Mouse (Mus musculus) right cerebral cortex, adult 2 months (tissue): ENCODE data around the gene Ppp2r2c.
A peak's percentile ranks its signal among the peaks of the same experiment; 100 is the strongest.

ENCODE experiments used
- DNase-seq, 2 experiments: peaks; one replicate each; pipeline ENCODE4 v3.0.0; 2021 to 2022; ENCODE audit warnings: low spot score in 2 of 2

Ppp2r2c gene

DNA sequence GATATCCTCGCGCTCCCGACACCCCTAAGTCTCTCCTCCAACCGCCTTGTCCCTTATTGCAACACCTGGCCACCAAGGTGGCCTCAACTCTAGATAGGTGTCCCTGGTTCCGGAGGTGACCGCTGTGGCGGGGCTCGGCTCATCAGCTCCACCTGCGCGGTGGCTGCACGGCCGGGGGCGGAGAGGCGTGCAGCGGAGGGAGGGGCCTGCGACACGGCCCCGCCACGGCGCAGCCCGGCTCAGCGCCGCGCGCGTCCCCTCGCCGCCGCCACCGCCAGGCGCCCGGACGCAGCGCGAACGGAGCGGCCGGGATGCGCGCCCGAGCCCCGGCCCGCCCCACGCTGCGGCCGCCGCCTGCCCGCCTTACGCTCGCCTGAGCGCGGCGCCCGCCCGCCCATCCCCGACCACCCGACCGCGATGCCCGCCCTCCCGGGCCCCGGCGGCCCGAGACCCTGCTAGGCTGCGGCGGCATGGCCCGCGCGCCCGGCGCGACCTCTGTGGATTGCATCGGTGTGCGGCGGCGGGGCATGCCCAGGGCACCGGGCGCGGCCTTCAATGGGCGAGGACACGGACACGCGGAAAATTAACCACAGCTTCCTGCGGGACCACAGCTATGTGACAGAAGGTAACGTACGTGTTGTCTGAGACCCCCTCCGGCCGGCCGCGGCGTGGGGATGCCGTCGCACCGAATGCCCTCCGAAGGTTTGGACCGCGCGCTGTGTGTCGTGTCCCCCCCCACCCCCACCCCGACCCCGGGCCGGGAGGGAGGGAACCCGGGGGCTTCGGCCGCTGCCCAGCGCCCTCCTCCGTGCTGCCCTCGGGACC lies at the start of gene Ppp2r2c:
Ppp2r2c (plus strand) TSS at position 248 of the 825 bp plus-strand sequence.
- peak in 1 of 2 experiments; percentile 53 for DNase-seq

DNA sequence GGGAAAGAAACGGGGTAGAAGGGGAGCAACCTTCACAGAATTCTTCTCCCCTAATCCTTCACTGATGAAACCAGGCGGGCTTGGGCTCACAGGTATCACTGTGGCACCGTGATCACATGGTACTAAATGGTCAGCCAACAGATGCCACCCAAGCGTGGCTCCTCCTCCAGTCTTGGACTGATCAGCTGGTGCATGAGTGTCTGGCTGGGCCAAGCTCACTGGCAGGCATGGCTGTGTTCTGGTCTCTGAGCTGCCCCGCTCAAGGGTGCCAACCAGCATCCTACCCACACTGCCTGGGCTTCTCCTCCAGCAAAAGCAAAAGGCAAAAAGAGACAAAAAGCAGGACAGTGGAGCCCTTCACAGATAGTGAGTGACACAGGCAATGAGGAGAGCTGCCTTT lies 48.6 kb upstream of the Ppp2r2c start:
- no peak for DNase-seq

DNA sequence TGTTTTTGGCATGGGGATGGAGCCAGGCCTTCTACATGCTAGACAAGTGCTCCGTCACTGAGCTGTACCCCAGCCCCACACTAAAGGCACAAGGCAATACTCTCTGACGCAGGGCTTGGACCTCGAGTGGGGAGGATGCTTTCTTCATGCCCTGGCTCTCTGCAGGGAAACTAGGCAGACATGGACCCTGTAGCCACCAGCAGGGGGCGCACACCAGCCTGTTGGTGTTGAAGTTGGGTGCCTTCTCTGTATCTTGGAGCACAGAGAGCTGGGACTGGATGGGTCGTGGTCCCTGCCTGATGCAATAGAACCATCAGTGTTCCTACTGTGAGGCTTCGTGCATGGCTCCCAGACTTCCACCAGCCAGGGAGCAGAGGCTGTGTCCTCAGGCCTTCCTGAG lies 48.2 kb upstream of the Ppp2r2c start:
- peak; percentile 70 to 75 for DNase-seq

DNA sequence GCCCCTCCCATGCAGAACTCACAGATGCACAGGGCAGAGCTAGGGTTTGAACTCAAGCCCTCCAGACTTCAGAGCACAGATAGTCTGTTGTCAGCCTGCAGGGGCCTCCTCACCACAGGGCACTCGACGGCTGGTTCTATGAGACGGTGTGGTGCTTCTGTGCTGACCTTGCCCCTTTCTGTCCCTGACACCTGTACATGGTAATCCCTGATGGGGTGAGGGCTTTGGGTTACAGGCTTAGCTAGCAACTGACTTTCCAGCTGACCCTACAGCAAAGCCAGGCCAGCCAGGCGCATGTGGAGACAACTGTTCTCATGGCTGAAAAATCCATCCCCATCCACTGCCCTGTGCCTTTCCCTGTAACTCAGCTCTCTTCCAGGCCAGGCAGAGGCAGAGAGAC lies 45.4 kb upstream of the Ppp2r2c start:
- DNase-seq: no peak

DNA sequence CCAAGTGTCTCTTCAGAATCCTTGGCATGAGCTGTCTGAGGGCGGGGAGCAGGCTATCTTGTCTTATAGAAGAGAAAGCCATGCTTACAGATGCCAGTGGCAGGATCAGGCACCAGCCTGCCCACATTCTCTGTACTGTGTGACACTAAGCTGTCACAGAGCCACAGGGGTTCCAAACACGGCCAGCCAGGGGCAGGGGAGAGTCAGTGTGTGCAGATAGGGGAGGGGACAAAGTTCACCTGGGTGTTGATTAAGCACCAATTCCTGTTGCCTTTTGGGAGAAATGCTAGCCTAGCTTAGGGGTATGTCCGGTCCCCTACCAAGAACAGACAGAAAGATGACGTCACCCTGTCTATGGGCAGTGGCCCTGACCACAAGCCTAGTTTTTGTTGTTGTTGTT lies 39.2 kb upstream of the Ppp2r2c start:
- no peak for DNase-seq

DNA sequence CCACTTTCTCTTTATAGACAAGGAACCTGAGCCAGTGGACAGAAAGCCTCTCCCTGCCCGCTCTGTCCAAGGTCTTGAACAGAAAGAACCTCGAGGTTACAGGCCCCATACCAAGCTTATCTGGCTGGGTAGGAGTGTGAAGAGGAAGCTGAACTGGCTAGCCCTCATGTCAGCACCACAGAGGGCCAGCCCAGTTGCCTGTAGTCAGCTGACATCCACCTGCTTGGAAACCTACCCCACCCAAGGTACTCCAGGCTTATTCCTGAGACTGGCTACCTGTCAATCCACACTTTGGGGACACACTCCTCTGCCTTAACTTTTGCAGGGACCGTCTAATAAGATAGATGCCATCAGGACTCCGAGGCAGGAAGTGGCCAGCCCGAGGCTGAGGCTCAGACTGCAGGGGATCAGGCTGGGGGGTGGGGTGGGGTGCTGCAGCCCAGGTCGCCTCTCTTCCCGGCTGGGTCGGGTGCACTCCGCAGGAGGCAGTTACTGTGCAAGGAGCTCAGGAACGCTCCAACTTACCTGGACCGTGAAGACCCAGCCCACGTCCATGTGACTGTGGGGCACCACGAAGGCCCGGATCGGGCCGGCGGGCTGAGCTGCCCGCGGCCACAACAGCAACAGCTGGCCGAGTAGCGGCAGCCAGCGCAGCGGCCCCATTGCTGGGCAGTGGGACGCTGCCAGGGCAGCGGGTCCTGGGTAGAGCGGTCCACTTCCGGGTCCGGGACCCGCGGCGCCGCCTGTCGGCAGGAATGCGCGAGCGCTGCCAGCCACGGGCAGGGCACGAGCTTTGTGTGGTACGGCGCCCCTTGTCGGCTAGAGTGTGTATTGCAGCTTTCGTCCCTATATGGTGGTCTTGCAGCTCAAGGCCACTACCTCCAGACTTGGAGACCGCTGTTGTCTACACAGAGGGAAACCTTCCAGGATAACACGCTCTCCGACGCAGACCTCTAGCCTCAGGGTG lies 38.1 kb upstream of the Ppp2r2c start, which contains the start of gene Man2b2:
Man2b2 (minus strand) TSS at position 741 of the 967 bp plus-strand sequence.
- DNase-seq: peak; percentile 90 to 91

DNA sequence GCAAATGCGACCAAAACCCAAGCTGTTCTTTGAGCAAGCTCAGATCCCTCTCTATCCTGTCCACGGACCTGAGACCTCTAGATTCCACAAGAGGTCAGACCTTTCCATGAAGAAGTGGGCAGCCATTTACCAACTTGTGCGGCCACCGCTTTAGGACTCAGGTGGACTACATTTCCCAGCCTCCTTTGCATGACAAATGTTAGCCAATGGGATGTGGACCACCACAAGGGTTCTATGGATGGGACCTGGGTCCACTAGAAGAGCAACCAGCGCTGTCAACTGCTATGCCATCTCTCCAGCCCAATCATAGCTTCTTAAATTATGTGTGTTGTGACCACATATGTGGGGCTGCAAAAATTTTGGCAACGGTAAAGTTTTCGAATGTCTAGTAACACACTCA lies 37.0 kb upstream of the Ppp2r2c start:
- DNase-seq: peak; percentile 57 to 66

DNA sequence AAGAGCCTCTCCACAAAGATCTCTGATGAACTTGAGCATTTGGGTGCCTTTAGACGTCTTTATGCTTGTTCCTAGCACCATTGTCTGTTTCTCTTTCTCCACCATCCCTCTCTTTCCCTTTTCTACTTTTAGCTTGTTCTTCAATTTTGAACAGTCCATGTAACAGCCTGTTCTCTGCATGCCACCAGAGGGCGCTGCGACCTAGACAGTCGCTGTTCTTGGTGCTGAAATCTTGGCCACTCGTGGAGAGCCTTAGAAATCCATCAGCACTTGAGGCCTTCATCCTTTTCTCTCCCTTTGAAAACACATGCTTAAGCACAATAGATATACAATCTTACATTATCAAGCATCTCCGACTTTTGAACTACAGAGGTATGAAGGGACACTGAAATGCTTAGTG lies 32.4 kb upstream of the Ppp2r2c start:
- peak; percentile 90 for DNase-seq

DNA sequence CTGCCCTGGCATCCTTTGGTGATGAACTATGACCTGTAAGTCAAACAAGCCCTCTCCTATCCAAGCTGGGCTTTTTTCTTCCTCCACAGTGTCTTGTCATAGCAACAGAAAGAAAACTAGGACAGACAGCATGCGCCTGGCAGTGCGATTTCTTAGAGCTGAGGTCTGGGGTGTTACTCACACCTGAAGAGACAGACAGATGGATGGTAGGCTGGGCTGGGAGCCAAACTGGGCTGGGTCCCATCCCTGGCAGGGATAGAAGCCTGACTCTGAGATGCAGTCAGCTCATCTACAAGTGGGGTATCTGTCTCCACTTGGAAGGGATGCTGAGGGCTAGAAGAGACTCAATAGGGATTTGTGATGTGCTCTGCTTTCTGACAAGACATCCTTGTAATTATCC lies 29.3 kb upstream of the Ppp2r2c start:
- peak; percentile 81 to 83 for DNase-seq

DNA sequence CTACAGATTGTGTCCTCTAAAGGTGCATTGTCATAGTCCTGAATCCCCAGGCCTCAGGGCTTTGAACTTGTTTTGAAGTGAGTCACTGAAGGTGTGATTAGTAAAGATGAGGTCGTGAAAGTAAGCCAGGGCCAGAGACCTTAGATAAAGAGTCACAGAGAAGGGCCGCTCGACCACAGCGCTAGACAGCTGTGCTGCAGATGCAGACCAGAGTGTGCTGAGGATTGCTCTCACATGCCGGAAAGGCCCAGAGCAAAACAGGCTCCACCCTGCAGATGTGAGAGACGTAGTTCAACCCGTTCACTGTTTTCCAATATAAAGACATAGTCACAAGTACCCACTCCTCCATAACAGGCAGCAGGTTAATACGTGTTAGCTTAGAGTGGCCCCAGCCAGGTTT lies 28.7 kb upstream of the Ppp2r2c start:
- DNase-seq: no peak

DNA sequence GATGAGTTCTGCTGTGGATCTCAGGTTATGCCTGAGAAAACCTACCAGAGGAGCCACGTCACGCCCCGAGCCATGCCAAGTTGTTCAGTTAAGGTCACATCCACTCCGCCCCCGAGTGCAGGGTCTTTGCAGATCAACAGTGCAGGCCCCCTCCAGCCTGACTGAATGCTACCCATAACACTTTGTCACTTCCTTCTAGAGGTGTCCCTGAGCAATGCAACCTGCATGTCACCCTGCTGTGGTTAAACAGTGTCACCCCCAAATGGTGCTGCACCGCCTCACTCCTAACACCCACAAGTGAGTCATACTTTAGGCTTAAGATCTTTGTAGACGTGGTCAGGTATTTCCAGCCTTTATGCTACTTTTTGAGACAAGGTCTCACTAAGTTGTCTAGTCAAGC lies 28.2 kb upstream of the Ppp2r2c start:
- no peak for DNase-seq

DNA sequence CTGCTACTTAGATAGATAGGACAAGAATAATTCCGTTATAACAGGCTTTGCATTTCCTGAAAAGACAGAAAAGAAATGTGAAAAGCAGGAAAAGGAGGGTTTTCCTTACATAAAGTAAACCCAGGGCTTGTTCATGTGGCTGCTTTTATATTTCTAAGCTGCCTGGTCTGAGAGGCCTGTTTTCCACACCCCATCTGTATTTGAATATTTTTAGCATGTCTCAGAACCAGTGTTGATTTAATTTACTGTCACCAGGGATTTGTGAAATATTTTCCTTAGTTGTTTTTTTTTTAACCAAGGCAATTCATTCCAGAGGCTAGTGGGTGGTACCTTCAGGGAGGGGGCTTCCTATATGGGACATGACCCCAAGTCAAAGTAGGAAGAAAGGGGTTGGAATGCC lies 26.6 kb upstream of the Ppp2r2c start:
- no peak for DNase-seq

DNA sequence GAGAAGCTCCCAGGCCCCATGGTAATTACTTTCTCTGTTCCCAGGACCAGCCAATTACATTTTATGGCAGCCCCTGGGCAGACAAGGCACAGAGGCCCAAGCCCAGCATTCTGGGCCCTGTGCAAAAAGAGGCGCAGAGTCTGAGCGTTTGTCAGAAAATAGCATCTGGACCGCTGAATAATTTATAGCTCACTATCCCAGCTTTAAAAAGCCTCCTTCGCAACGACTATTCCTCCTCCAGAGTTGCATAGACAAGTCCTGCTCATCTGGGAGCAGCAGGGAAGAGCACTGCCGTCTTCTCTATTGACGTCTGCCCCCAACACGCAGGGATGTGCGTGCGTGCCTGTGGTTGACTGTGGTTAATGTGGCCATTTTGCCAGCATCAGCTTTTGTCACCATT lies 23.8 kb upstream of the Ppp2r2c start:
- no peak for DNase-seq

DNA sequence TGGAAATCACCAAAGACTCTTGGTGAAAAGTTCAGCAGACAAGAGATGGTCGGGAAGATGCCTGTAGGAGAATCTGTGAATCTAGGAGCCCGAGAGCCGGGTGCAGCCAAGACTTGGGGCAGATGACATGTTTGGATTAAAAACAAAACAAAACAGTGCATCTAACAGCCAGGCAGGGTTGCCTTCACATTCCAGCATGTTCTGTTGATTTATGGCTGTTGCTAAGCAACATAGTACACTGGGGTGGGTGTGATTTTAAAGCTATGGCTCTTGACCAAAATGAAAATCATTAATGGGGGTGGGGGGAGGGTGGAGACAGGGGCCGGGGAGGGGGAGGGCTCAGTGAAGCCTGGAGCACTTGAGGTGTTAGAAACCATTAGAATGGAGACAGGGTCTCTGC lies 16.7 kb upstream of the Ppp2r2c start:
- no peak for DNase-seq

DNA sequence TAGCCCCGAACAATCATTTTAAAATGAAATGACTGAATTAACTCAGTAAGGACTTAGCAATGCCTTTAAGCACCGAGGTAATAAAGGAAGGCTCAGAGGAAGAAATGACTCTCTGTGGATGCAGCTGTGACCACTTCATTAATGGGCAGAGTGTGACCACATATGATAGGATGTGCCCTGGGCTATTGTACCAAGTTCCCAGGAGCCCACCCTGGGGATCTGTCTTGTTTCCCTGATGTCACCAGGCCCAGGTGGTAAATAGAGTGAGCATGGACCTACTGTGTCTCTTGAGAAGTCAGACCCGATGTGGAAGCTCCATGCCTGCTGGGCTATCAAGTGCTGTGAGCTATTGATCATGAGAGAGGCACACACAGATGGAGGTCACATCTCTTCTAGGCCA lies 13.1 kb upstream of the Ppp2r2c start:
- DNase-seq: no peak

DNA sequence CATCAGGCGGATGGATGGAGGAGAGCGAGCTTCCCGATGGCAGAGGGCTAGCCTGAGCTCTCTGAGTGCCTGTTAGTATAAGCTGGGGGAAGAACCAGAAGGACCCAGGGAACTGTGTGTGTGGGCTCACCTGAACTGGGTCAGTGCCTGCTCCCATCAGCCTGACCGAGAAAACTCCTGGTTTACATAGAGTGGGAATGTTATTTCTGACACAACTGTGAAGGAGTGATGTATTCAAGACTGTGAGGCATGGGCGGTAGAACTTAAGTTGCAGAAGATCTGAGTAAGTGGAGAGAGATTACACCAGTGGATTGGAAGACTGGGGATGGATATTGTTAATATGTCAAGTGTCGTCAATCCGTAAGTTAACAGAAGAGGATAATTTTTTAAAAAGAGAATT lies 11.8 kb upstream of the Ppp2r2c start:
- DNase-seq: no peak

DNA sequence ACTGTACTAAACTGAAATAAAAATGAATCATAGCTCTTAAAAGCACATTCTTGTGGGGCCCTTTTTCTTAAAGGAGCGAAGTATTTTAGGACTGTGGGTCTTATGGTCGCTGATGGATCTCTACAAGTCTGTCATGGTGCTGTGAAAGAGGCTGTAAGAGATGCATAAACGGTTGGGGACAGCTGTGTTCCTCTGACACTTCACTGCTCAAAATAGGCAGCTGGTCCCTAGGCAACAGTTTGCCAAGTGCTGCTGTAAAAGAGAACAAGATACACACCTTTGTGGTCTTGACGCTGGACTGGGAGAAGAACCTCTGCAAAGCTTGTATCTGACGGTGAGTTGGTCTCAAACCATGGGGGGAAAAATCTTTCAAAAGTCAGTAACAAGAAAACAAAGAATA lies 10.8 kb upstream of the Ppp2r2c start:
- no peak for DNase-seq

DNA sequence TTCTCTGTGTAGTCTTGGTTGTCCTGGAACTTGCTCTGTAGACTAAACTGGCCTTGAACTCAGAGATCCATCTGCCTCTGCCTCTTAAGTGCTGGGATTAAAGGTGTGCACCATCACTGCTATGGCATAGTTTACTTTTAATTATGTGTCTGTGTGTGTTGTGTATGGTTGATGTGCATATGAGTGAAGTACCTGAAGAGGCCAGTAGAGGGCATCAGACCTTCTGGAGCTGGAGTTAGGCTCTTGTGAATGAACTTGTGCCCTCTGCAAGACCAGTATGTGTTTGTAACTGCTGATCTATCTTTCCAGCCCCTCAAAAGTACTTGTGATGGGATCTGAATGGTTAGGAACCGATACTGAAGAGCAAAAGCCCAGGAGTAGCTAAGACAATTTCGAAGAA lies 7.2 kb upstream of the Ppp2r2c start:
- no peak for DNase-seq

DNA sequence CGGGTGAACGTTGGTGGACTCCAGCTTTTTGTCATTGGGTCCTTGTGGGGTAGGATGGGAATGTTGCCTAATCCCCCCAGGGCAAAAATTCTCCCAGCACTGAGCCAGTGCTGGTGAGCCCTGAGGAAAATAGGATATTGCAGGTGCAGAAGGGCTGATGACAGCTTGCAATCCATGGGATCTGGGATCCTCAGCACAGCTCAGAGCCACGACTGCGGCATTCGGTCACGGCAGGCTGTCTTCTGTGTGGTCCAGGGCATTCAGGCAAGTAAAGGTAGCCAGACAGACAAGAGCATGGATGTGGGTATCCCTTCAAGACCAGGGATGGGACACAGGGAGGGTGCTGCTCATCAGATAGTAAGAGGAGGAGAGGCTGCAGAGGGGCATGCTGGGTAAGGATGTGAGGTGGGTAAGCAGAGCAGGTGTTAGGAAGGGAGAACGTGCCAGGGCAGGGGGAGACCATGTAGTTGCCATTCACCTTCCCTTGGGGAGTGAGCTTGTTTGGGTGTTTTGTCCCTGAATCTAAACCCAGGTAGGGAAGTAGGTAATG lies 1.5 kb upstream of the Ppp2r2c start:
- no peak for DNase-seq

DNA sequence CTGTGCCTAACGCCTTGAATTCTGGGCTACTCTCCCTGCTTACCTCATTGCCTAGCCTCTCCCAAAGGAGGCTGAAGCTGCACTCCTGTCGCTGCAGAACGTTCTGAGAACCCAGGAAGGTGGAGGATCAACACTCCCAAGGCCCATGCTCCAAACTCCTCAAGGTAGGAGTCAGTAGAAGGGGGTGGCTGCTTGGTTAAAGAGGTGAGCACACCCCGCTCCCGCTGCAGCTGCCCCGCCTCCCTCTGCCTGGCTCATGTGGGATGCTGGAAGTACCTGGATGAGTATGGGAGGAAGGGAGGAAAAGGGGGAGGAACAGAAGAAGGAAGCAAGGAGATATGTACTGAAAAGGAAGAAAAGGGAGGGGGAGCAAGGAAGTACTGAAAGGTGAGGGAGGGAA lies 752 bp upstream of the Ppp2r2c start:
- no peak for DNase-seq

DNA sequence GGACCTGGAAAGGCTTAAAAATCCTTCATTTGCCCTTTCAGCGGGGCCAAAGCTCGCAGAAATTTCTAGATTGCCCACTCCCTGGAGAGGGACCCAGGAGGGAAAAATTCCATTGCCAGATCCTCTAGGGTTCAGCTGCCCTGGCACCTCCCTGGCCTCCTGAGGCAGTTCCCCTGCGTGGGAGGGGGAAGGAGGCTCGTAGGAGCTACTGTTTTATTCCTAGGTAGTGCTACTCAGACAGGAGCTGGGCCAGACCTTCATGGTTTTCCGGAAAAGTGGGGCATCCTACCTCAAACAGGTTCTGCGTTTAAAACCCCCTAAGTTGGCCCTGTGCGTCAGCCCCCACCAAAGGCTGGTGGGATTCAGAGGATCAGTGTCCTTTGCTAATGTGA lies 869 bp downstream of the Ppp2r2c start:
- DNase-seq: peak in 1 of 2 experiments; percentile 49

DNA sequence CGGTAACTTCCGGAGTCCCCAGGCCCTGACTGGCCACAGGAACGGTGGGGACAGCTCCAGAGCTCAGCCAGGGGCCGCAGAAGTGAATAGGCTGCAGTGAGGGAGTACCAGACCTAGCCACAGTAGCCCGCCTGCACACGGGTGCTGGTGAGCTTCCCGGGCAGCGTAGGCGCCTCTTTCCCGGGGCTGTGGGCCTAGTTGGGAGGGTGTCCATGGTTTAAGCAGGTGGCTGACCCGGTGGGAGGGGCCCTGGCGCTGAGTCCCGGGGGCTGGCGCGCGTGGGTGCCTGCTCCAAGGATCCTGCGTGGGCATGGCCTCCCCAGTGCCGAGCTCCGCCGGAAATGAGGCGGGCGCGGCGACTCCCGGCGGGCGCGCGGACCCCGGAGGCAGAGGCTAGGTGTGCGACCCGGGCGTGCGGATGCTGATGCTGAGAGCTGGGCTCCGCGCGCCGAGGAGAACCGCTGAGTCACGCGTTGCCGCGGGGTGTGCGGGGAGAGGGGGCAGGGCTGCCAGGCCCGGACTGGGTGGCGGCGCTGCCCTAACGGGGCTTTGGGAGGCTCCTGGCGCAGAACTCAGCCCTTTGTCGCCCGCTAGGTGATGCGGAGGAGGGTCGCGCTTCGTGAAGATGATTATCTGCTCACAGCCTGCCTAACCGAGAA lies 1.4 kb downstream of the Ppp2r2c start:
- DNase-seq: peak; percentile 75 to 80
